Mouse (Mus musculus): ENCODE results near the gene Kcnj14.

- TF ChIP-seq EP300 (IDR thresholded peaks at IDR 0.05; ENCODE audit: low read depth in 1 of 2, low read length in 2 of 2) = no peak
- no peak for TF ChIP-seq ETS1 (IDR thresholded peaks at IDR 0.05; ENCODE audit: low read depth, low read length)
- no peak for TF ChIP-seq POLR2A (IDR thresholded peaks at IDR 0.05; ENCODE audit: control insufficient read depth in 1 of 2, insufficient read depth in 1 of 2, low read depth in 1 of 2, low read length in 2 of 2, poor library complexity in 1 of 2)
- TF ChIP-seq CTCF (IDR thresholded peaks at IDR 0.05 in 2 of 3, conservative IDR thresholded peaks at IDR 0.05 in 1 of 3; ENCODE audit: control insufficient read depth in 1 of 3, insufficient read depth in 1 of 3, low read depth in 2 of 3, low read length in 3 of 3, poor library complexity in 1 of 3, severe bottlenecking in 1 of 3) = no peak
- TF ChIP-seq USF1 (IDR thresholded peaks at IDR 0.05; ENCODE audit: low read depth, low read length) = no peak
- no peak for TF ChIP-seq GATA1 (IDR thresholded peaks at IDR 0.05; ENCODE audit: low read depth, low read length)
- TF ChIP-seq TCF12 (IDR thresholded peaks at IDR 0.05; ENCODE audit: low read depth, low read length) = no peak
- TF ChIP-seq SMC3 (IDR thresholded peaks at IDR 0.05; ENCODE audit: low read depth, low read length) = no peak
These were observed 7.8 kb upstream of the Kcnj14 start for GRCm38 (mm10) chr7:45832428-45832827.
